Mouse (Mus musculus): ENCODE data around the gene Prkch. TPM values are rescaled to one million over a fixed set of nuclear protein-coding genes. Genes with fewer than 3 reads are reported as not detected.

Prkch gene
- polyA plus RNA-seq, 1 experiment from 2014 or later: 5.6 TPM

DNA sequence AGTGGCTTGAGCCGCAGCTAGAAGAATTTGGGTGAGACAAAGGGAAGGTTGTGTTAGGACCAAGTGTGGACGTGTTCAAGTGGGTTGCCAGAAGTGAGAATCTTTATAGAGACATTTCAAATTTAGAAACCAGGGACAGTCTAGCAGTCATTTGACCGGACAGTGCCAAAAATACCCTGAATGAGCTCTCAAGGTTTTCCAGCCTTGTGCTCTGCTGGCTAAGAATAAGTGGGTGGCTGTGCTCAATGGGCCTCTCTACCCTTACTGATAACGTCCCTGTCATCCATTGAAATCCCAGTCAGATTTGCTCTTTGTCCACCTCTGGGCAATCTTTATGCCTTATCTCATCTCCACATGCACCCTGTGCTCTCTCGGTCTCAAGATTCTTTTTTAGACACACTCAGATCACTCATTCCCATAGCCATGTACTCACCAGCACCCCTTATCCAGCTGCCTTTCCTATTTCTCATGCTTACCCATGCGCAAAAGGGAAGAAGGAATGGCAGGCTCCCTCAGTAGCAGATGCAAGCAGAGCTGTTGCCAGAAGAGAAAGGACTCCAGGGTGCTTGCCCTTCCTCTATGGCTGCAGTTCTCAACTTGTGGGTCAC, 196.9 kb downstream of the Prkch start:
- ATAC-seq (ENCODE audit: low FRiP score): no peak
- Histone ChIP-seq H3K36me3 (no peaks in the 10 kb centered on the region), H3K4me3 (no peak overlapping the region), H3K27ac (no peak overlapping the region), H3K4me1 (replicated peaks) (peaks cover 6% of the 10 kb centered on the region; the same call in 1 of the 2 replicates), H3K4me2 (no peak overlapping the region), H3K9me3 (no peaks in the 10 kb centered on the region), H3K27me3 (no peaks in the 10 kb centered on the region), H3K9ac (no peak overlapping the region)
- WGBS: 85% methylated on average over 6 of the region's 6 CpGs

- WGBS: 70% methylated on average over 8 of the region's 8 CpGs
- H3K4me1 ChIP-seq (replicated peaks): no peaks in the 10 kb centered on the region
- ATAC-seq (ENCODE audit: low FRiP score): no peak
Measured at GRCm38 (mm10) chr12:73786909-73787308, 202.3 kb downstream of the Prkch start.

DNA sequence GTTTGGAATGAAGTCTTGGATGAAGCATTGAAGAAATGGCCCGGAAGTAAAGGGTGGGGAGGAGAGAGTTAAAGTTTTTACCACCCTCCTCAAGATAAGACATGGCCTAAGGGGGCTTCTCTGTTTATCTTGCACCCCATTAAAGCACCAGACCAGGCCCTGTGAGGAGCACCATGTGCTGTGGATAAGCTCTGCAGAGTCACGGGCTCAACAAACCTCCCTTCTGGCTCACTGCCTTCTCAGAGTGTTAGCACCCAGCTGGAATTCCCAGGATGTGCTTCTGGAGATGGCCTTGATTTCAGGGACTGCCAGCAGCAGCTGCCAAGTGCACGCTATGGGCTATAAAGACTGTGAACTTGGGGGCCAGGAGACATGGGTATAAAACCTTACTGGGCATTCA, 204.3 kb downstream of the Prkch start:
- Histone ChIP-seq H3K4me2 (no peak overlapping the region), H3K27ac (no peak overlapping the region), H3K36me3 (no peaks in the 10 kb centered on the region), H3K9me3 (no peaks in the 10 kb centered on the region), H3K9ac (no peak overlapping the region), H3K27me3 (0 out of 2 replicates have a peak, but pooled peaks cover 3% of the 10 kb centered on the region), H3K4me3 (no peak overlapping the region), H3K4me1 (replicated peaks) (peaks cover 7% of the 10 kb centered on the region)
- 82% methylated on average over 3 of the region's 3 CpGs for WGBS
- ATAC-seq (ENCODE audit: low FRiP score): no peak

More at GRCm38 (mm10) chr12:73786909-73787308, 202.3 kb downstream of the Prkch start:
- Histone ChIP-seq H3K27ac (no peak overlapping the region), H3K4me3 (no peak overlapping the region), H3K36me3 (no peaks in the 10 kb centered on the region), H3K9ac (no peak overlapping the region), H3K4me2 (no peak overlapping the region), H3K9me3 (no peaks in the 10 kb centered on the region), H3K27me3 (0 out of 2 replicates have a peak, but pooled peaks cover 3% of the 10 kb centered on the region)

- Histone ChIP-seq H3K4me3 (no peak overlapping the region), H3K27ac (no peak overlapping the region), H3K27me3 (0 out of 2 replicates have a peak, but pooled peaks cover 8% of the 10 kb centered on the region), H3K9ac (no peak overlapping the region), H3K9me3 (no peaks in the 10 kb centered on the region), H3K36me3 (no peaks in the 10 kb centered on the region), H3K4me1 (replicated peaks) (peaks cover 18% of the 10 kb centered on the region), H3K4me2 (no peak overlapping the region)
- 72% methylated on average over 5 of the region's 5 CpGs for WGBS
- no peak for ATAC-seq (ENCODE audit: low FRiP score)
Measured at GRCm38 (mm10) chr12:73790571-73791108, 206.0 kb downstream of the Prkch start.

DNA sequence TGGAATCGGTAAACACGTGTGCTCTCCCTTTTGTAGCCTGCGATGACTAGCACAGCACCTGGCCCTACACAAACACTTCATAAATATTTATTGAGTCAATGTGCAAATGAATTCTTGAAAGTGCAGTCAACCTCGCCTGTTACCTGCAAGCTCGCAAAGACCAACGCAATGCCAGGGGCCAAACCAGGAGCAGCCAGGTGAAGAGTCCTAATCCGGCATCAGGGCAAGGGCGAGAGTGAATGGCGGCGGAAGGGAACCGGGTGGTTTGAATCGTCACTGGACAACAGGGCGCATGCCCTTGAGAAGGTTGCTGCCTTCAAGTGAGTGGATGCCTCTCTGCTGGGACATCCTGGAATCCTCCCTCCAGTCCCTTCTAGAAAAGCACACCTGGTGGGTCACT, 208.6 kb downstream of the Prkch start:
- ATAC-seq (ENCODE audit: low FRiP score): no peak
- Histone ChIP-seq H3K9me3 (no peaks in the 10 kb centered on the region), H3K4me3 (no peak overlapping the region), H3K9ac (no peak overlapping the region), H3K4me2 (no peak overlapping the region), H3K27me3 (0 out of 2 replicates have a peak, but pooled peaks cover 8% of the 10 kb centered on the region), H3K36me3 (no peaks in the 10 kb centered on the region), H3K4me1 (replicated peaks) (peaks cover 18% of the 10 kb centered on the region), H3K27ac (no peak overlapping the region)
- WGBS: 48% methylated on average over 13 of the region's 13 CpGs

GRCm38 (mm10) chr12:73793744-73794143, 209.1 kb downstream of the Prkch start:
- H3K4me2 ChIP-seq: peak overlapping the region; percentile 35
- H3K27ac ChIP-seq: peak overlapping the region; percentile 64
- no peak overlapping the region for H3K4me3 ChIP-seq
- no peaks in the 10 kb centered on the region for H3K9me3 ChIP-seq
- WGBS: 19% methylated on average over 5 of the region's 5 CpGs
- ATAC-seq (ENCODE audit: low FRiP score): no peak
- peak overlapping the region; percentile 35; the same call in 1 of the 2 replicates for H3K9ac ChIP-seq
- 0 out of 2 replicates have a peak, but pooled peaks cover 7% of the 10 kb centered on the region for H3K27me3 ChIP-seq
- peaks cover 18% of the 10 kb centered on the region for H3K4me1 ChIP-seq (replicated peaks)
- H3K36me3 ChIP-seq: no peaks in the 10 kb centered on the region

DNA sequence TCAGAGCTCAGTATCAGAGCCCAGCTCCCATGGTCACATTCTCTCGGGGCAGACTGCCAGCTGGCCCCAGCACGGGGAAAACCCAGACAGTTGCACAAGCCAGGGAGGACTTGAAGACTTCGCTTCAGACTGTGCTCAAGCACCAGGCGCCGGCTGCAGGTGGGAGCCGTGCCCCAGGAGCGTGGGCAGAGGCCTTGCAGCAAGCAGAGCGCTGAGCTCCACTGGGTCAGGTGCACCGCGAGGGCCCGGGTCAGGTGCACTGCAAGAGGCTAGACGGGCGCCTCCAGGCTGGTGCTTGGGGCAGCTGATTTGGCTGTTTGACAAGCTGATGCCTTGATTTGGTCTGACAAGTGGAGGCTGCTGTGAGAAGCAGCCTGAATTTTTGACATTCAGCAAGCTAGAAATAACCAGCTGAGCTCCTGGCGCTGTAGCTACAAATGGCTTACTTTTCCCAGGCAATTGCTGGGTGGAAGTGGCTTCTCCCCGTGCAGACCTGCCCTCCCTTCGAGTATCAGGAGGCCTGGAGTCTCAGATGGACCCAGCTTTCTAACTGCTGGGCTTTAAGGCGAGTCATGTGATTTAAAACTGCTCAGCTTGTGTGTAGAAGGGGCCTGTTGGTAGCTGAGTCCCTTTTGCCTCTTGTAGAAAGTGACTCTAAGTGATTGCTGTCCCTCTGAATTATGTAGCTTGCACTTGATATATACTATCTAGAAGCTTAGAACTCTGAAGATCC, 209.7 kb downstream of the Prkch start:
- 0 out of 2 replicates have a peak, but pooled peaks cover 5% of the 10 kb centered on the region for H3K27me3 ChIP-seq
- H3K9ac ChIP-seq: peak overlapping the region; percentile 35; the same call in 1 of the 2 replicates
- peaks cover 18% of the 10 kb centered on the region for H3K4me1 ChIP-seq (replicated peaks)
- H3K27ac ChIP-seq: peak overlapping the region; percentile 64
- H3K4me2 ChIP-seq: peak overlapping the region; percentile 35
- ATAC-seq (ENCODE audit: low FRiP score): peak; percentile 46; the same call in 1 of the 2 replicates
- no peaks in the 10 kb centered on the region for H3K36me3 ChIP-seq
- H3K9me3 ChIP-seq: no peaks in the 10 kb centered on the region
- WGBS: 31% methylated on average over 17 of the region's 17 CpGs
- H3K4me3 ChIP-seq: no peak overlapping the region

DNA sequence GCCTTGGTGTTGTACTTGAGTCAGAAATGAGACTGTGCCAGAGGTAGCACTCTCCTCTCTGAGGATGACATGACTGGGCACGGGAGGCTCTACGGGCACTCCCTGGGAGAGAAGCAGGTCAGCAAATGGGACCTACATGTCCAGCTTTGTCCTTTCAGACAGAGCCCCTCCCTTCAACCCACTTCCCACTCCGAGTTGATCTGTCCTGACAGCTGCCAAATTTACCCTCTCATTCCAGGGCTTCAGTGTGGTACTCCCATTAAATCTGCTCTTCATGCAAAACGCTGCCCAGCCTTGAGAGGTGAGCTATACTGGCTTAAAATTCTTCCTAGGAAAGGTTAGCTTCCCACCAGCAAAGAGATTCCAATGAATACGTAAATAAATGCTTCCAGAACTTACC, 215.1 kb downstream of the Prkch start:
- WGBS: 83% methylated on average over 5 of the region's 5 CpGs
- no peak overlapping the region for H3K27ac ChIP-seq
- no peaks in the 10 kb centered on the region for H3K36me3 ChIP-seq
- ATAC-seq (ENCODE audit: low FRiP score): no peak
- H3K27me3 ChIP-seq: 0 out of 2 replicates have a peak, but pooled peaks cover 2% of the 10 kb centered on the region
- no peak overlapping the region for H3K9ac ChIP-seq
- H3K4me2 ChIP-seq: no peak overlapping the region
- no peaks in the 10 kb centered on the region for H3K9me3 ChIP-seq
- no peak overlapping the region for H3K4me3 ChIP-seq
- peaks cover 3% of the 10 kb centered on the region; the same call in 1 of the 2 replicates for H3K4me1 ChIP-seq (replicated peaks)

- no peak overlapping the region for H3K4me2 ChIP-seq
- no peaks in the 10 kb centered on the region for H3K9me3 ChIP-seq
- no peak overlapping the region for H3K27ac ChIP-seq
- H3K4me3 ChIP-seq: no peak overlapping the region
- no peaks in the 10 kb centered on the region for H3K27me3 ChIP-seq
- 71% methylated on average over 3 of the region's 3 CpGs for WGBS
- H3K9ac ChIP-seq: no peak overlapping the region
- no peaks in the 10 kb centered on the region for H3K4me1 ChIP-seq (replicated peaks)
- no peaks in the 10 kb centered on the region for H3K36me3 ChIP-seq
- no peak for ATAC-seq (ENCODE audit: low FRiP score)
Measured at GRCm38 (mm10) chr12:73800886-73801285, 216.3 kb downstream of the Prkch start.

- 92% methylated on average over 8 of the region's 8 CpGs for WGBS
- H3K36me3 ChIP-seq: no peaks in the 10 kb centered on the region
- no peaks in the 10 kb centered on the region for H3K4me1 ChIP-seq (replicated peaks)
- no peaks in the 10 kb centered on the region for H3K27me3 ChIP-seq
- no peak overlapping the region for H3K9ac ChIP-seq
- H3K4me2 ChIP-seq: no peak overlapping the region
- no peaks in the 10 kb centered on the region for H3K9me3 ChIP-seq
- no peak for ATAC-seq (ENCODE audit: low FRiP score)
- H3K4me3 ChIP-seq: no peak overlapping the region
- H3K27ac ChIP-seq: no peak overlapping the region
Measured at GRCm38 (mm10) chr12:73801845-73802244, 217.2 kb downstream of the Prkch start.

DNA sequence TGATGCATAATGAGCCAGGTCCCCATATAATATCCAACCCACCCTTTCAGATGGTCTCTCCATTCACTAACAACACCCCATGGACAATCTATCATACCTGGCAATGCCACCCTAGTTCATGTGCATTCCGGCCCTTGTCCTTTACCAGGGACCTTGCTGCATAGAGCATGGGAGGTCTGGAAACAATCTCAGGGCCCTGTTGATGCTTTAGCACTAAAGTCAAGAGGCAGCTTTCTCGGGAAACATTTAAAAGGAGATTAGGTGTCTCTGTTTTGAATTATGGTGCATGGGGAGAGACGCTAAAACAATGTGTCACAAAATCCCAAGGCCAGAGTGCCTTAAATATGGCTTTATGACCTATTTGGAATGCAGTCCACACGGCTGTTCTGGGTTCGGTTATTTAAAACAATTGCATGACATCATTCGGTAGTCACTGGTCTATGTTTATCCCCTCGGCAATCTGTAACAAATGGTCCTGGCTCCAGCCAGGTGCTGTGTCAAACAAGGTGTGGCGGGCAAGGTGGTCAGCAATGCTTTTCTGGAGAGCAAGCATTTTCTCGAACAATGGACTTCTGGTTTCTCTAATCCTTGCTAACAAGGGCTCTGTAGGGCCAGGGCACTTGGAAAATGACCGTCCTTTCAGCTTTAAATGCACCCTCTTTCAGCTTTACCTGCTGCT, 217.9 kb downstream of the Prkch start:
- Histone ChIP-seq H3K27ac (no peak overlapping the region), H3K4me3 (no peak overlapping the region), H3K27me3 (no peaks in the 10 kb centered on the region), H3K9me3 (no peaks in the 10 kb centered on the region), H3K4me1 (replicated peaks) (no peaks in the 10 kb centered on the region), H3K9ac (no peak overlapping the region), H3K4me2 (no peak overlapping the region), H3K36me3 (no peaks in the 10 kb centered on the region)
- no peak for ATAC-seq (ENCODE audit: low FRiP score)
- WGBS: 85% methylated on average over 10 of the region's 10 CpGs

- WGBS: 92% methylated on average over 4 of the region's 4 CpGs
- no peaks in the 10 kb centered on the region for H3K9me3 ChIP-seq
- H3K9ac ChIP-seq: no peak overlapping the region
- no peak overlapping the region for H3K27ac ChIP-seq
- H3K4me1 ChIP-seq (replicated peaks): no peaks in the 10 kb centered on the region
- no peak overlapping the region for H3K4me3 ChIP-seq
- no peaks in the 10 kb centered on the region for H3K36me3 ChIP-seq
- no peak overlapping the region for H3K4me2 ChIP-seq
- ATAC-seq (ENCODE audit: low FRiP score): no peak
- H3K27me3 ChIP-seq: no peaks in the 10 kb centered on the region
Measured at GRCm38 (mm10) chr12:73803946-73804345, 219.3 kb downstream of the Prkch start.

Measured in hindbrain, embryonic 13.5 days (tissue).